In the genomic region with DNA sequence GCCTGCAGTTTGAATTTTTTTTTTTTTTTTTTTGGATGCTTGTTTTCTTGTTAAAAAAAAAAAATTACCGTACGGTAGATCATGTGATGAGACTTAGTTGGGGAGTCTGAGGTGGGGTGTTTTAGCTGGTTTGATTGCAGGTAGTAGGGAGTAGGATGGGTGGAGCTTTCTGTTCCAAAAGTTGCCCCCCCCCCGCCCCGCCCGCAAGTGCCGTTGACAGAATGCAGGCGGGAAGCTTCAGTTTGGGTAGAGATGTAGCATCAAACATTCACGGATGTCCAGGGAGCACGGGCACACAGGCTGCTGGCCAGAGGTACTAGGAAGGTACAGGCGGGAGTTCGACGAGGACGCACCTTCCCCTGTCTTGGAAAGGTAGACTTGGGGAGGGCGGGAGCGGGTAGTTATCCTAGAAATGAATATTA, we compare ENCODE assay signal across 8 mouse cellular contexts. TPM values are rescaled to one million over a fixed set of nuclear protein-coding genes. Genes with fewer than 3 reads are reported as not detected.
DNase-seq lines count a peak whose midpoint lies in the region; ATAC-seq lines count a peak whose summit lies in the region.

No protein-coding gene starts in this region.

- no peaks in the 10 kb centered on the region; the same call in 1 of the 2 replicates for H3K36me3 ChIP-seq in heart, embryonic 11.5 days (ENCODE audit: control insufficient read depth, insufficient read depth, low read length)
- no peaks in the 10 kb centered on the region for H3K36me3 ChIP-seq in kidney, embryonic 15.5 days
- H3K36me3 ChIP-seq in stomach, embryonic 14.5 days (ENCODE audit: control insufficient read depth, insufficient read depth, low read length): peaks cover under 1% of the 10 kb centered on the region; the same call in 1 of the 2 replicates

- no peaks in the 10 kb centered on the region for H3K9me3 ChIP-seq in heart, embryonic 11.5 days (replicated peaks; ENCODE audit: control insufficient read depth, low read length)
- no peaks in the 10 kb centered on the region for H3K9me3 ChIP-seq in kidney, embryonic 15.5 days (replicated peaks)
- no peaks in the 10 kb centered on the region for H3K9me3 ChIP-seq in stomach, embryonic 14.5 days (ENCODE audit: control insufficient read depth, low read depth, low read length)

- H3K4me2 ChIP-seq in heart, embryonic 11.5 days: peak overlapping the region; percentile 97
- H3K4me2 ChIP-seq in kidney, embryonic 15.5 days: peak overlapping the region; percentile 83
- peak overlapping the region; percentile 94 for H3K4me2 ChIP-seq in stomach, embryonic 14.5 days (replicated peaks; ENCODE audit: low read depth, low read length)

- peak overlapping the region; percentile 84 for H3K9ac ChIP-seq in heart, embryonic 11.5 days (ENCODE audit: low read depth, low read length)
- peak overlapping the region; percentile 53 for H3K9ac ChIP-seq in kidney, embryonic 15.5 days
- peak overlapping the region; percentile 26 for H3K9ac ChIP-seq in stomach, embryonic 14.5 days (replicated peaks; ENCODE audit: low read depth, low read length)

- under 1% methylated on average over 15 of the region's 15 CpGs for WGBS in heart, embryonic 11.5 days (ENCODE audit: insufficient replicate concordance)
- WGBS in kidney, embryonic 15.5 days: under 1% methylated on average over 15 of the region's 15 CpGs
- under 1% methylated on average over 15 of the region's 15 CpGs for WGBS in stomach, embryonic 14.5 days

- H3K27ac ChIP-seq in heart, embryonic 11.5 days (ENCODE audit: low read depth, low read length): peak overlapping the region; percentile 97
- H3K27ac ChIP-seq in kidney, embryonic 15.5 days: peak overlapping the region; percentile 99
- H3K27ac ChIP-seq in stomach, embryonic 14.5 days (ENCODE audit: low read length): peak overlapping the region; percentile 94

- peak overlapping the region; percentile 67 for H3K4me3 ChIP-seq in heart, embryonic 11.5 days (ENCODE audit: low read depth, low read length)
- peak overlapping the region; percentile 52 for H3K4me3 ChIP-seq in kidney, embryonic 15.5 days (replicated peaks)
- H3K4me3 ChIP-seq in stomach, embryonic 14.5 days (ENCODE audit: low read depth, low read length): peak overlapping the region; percentile 37

- peak; percentile 32 for DNase-seq in gastrocnemius, postnatal 25 days
- DNase-seq in gastrocnemius, adult 18-20 months (ENCODE audit: low spot score): no peak
- DNase-seq in cerebellum, postnatal 10 days: peak; percentile 62 to 66
- DNase-seq in urinary bladder, postnatal 4 days (ENCODE audit: low spot score in 2 of 2): no peak

- peaks cover 13% of the 10 kb centered on the region for H3K4me1 ChIP-seq in heart, embryonic 11.5 days (ENCODE audit: control insufficient read depth, insufficient read depth, low read length)
- H3K4me1 ChIP-seq in kidney, embryonic 15.5 days: peaks cover 48% of the 10 kb centered on the region
- H3K4me1 ChIP-seq in stomach, embryonic 14.5 days (ENCODE audit: control insufficient read depth, insufficient read depth, low read length): peaks cover 14% of the 10 kb centered on the region; the same call in 1 of the 2 replicates

- ATAC-seq in heart, embryonic 11.5 days (replicated peaks; ENCODE audit: insufficient number of reproducible peaks, low FRiP score, low TSS enrichment): peak; percentile 28
- peak; percentile 46 for ATAC-seq in kidney, embryonic 15.5 days (replicated peaks; ENCODE audit: low FRiP score)
- peak; percentile 2; the same call in 1 of the 2 replicates for ATAC-seq in megakaryocyte, adult 5-6 weeks (ENCODE audit: poor library complexity, severe bottlenecking)
- ATAC-seq in stomach, embryonic 14.5 days (ENCODE audit: insufficient number of reproducible peaks, insufficient read depth, low FRiP score, low read depth): peak; percentile 43

- no peaks in the 10 kb centered on the region for H3K27me3 ChIP-seq in heart, embryonic 11.5 days (ENCODE audit: control insufficient read depth, insufficient read depth, low read length)
- no peaks in the 10 kb centered on the region for H3K27me3 ChIP-seq in kidney, embryonic 15.5 days
- no peaks in the 10 kb centered on the region for H3K27me3 ChIP-seq in stomach, embryonic 14.5 days (ENCODE audit: control insufficient read depth, insufficient read depth, low read length)

RNA-seq across cellular contexts. Expression of a gene that starts 8.7 kb away (rescaled TPM):
- 10 to 100 TPM; 33.9 to 34.0 TPM for total RNA-seq in gastrocnemius, postnatal 25 days (2021)
- 10 to 100 TPM; 32.2 to 34.1 TPM for total RNA-seq in gastrocnemius, adult 18-20 months (2021)
- 13.9 and 14.7 TPM in 2 replicates for polyA plus RNA-seq in heart, embryonic 11.5 days (2014; fragmentation: Nextera tagmentation; extraction: Ambion mirVana)
- polyA plus RNA-seq in kidney, embryonic 15.5 days (2015; fragmentation: Nextera tagmentation; extraction: Ambion mirVana): 15.9 and 17.6 TPM in 2 replicates
- total RNA-seq in megakaryocyte, adult 5-6 weeks (2015): 44.0 and 52.2 TPM in 2 replicates
- 92.3 and 104 TPM in 2 replicates for total RNA-seq in megakaryocyte, adult 5-6 weeks (2017)
- polyA plus RNA-seq in stomach, embryonic 14.5 days (2014; fragmentation: Nextera tagmentation; extraction: Ambion mirVana): 18.3 and 19.9 TPM in 2 replicates

RNA-seq across cellular contexts. Expression of a gene that starts 30.5 kb away (rescaled TPM):
- total RNA-seq in gastrocnemius, postnatal 25 days (2021): 1 to 10 TPM; 3.2 to 4.0 TPM
- total RNA-seq in gastrocnemius, adult 18-20 months (2021): 1 to 10 TPM; 4.2 to 5.1 TPM
- 11.1 and 12.0 TPM in 2 replicates for polyA plus RNA-seq in heart, embryonic 11.5 days (2014; fragmentation: Nextera tagmentation; extraction: Ambion mirVana)
- polyA plus RNA-seq in kidney, embryonic 15.5 days (2015; fragmentation: Nextera tagmentation; extraction: Ambion mirVana): 11.0 and 12.3 TPM in 2 replicates
- total RNA-seq in megakaryocyte, adult 5-6 weeks (2015): 7.4 and 9.8 TPM in 2 replicates
- 7.7 and 11.0 TPM in 2 replicates for total RNA-seq in megakaryocyte, adult 5-6 weeks (2017)
- 11.2 and 12.3 TPM in 2 replicates for polyA plus RNA-seq in stomach, embryonic 14.5 days (2014; fragmentation: Nextera tagmentation; extraction: Ambion mirVana)

RNA-seq across cellular contexts. Expression of a gene that starts 52.6 kb away (rescaled TPM):
- total RNA-seq in gastrocnemius, postnatal 25 days (2021): 1 to 10 TPM; 1.4 to 1.9 TPM
- 1 to 10 TPM; 1.6 to 4.9 TPM for total RNA-seq in gastrocnemius, adult 18-20 months (2021)
- 4.3 TPM in 2 replicates for polyA plus RNA-seq in heart, embryonic 11.5 days (2014; fragmentation: Nextera tagmentation; extraction: Ambion mirVana)
- 3.9 and 4.6 TPM in 2 replicates for polyA plus RNA-seq in kidney, embryonic 15.5 days (2015; fragmentation: Nextera tagmentation; extraction: Ambion mirVana)
- total RNA-seq in megakaryocyte, adult 5-6 weeks (2015): 0.21 and 0.89 TPM in 2 replicates
- 0.40 and 0.49 TPM in 2 replicates for total RNA-seq in megakaryocyte, adult 5-6 weeks (2017)
- polyA plus RNA-seq in stomach, embryonic 14.5 days (2014; fragmentation: Nextera tagmentation; extraction: Ambion mirVana): 3.5 and 4.0 TPM in 2 replicates

Comparison
In these comparisons a context has a peak if more than half of its experiments do, and no peak if none do; other contexts are left out.
1. DNase-seq: peak in gastrocnemius, postnatal 25 days (single experiment) and cerebellum, postnatal 10 days (2 of 2); none in gastrocnemius, adult 18-20 months (single experiment) and urinary bladder, postnatal 4 days (0 of 2).
2. H3K9ac ChIP-seq: peak in every context shown above with its lines; median percentile 84 in heart, embryonic 11.5 days; 53 in kidney, embryonic 15.5 days; 26 in stomach, embryonic 14.5 days.
3. Peak in every context shown above with its lines, with median percentiles within 50 percentile points of each other: ATAC-seq, H3K27ac ChIP-seq, H3K4me2 ChIP-seq and H3K4me3 ChIP-seq.